Mouse (Mus musculus) liver, adult 2 months (tissue): ENCODE data around the gene Rrp1. TPM values are rescaled to one million over a fixed set of nuclear protein-coding genes. Genes with fewer than 3 reads are reported as not detected.
"Not testable (repeated sequence)": the region's sequence is repeated elsewhere in the genome, so short reads cannot be mapped to it uniquely, and the experiment has no call there.

ENCODE experiments used
- DNase-seq: peaks from one replicate; pipeline ENCODE4 v3.0.0-alpha.2; 2011; ENCODE audit warnings: low read depth, low spot score; ENCODE audit errors: extremely low read depth
- H3K27ac ChIP-seq: fragments of 200-500 bp; replicated peaks from 2 replicates; pipeline ENCODE4 v1.5.1; 2012; ENCODE audit warnings: low read depth, mild to moderate bottlenecking, control low read depth, inconsistent platforms, low read length; ENCODE audit not compliant: insufficient read depth
- H3K27me3 ChIP-seq: fragments of 200-500 bp; 2 replicates; pipeline ENCODE4 v1.6.1; 2012; ENCODE audit warnings: mild to moderate bottlenecking, moderate library complexity, low read length, inconsistent platforms; ENCODE audit not compliant: control insufficient read depth, insufficient read depth
- H3K36me3 ChIP-seq: fragments of 200-500 bp; 2 replicates; pipeline ENCODE4 v1.6.1; 2012; ENCODE audit warnings: low read length, inconsistent platforms; ENCODE audit not compliant: control insufficient read depth, insufficient read depth
- H3K4me1 ChIP-seq: fragments of 200-500 bp; 2 replicates; pipeline ENCODE4 v1.6.1; 2011; ENCODE audit warnings: low read length; ENCODE audit not compliant: control insufficient read depth, insufficient read depth
- H3K4me3 ChIP-seq: fragments of 200-500 bp; 2 replicates; pipeline ENCODE4 v1.5.1; 2011; ENCODE audit warnings: low read depth, mild to moderate bottlenecking, control low read depth, low read length, moderate library complexity; ENCODE audit not compliant: insufficient read depth
- H3K79me2 ChIP-seq: fragments of 200-500 bp; 2 replicates; pipeline ENCODE4 v1.6.1; 2012; ENCODE audit warnings: inconsistent platforms, mild to moderate bottlenecking, low read length, moderate library complexity; ENCODE audit not compliant: control insufficient read depth, insufficient read depth
- H3K9ac ChIP-seq: fragments of 200-500 bp; 2 replicates; pipeline ENCODE4 v1.6.1; 2012; ENCODE audit warnings: low read depth, mild to moderate bottlenecking, control low read depth, inconsistent platforms, low read length
- CTCF ChIP-seq: fragments of 200-500 bp; IDR thresholded peaks from 2 replicates; pipeline ENCODE4 v1.5.1; 2011; ENCODE audit warnings: low read depth, low read length, control low read depth
- POLR2A ChIP-seq: fragments of 200-500 bp; IDR thresholded peaks from 2 replicates; pipeline ENCODE4 v1.6.1; 2011; ENCODE audit warnings: low read length, control low read depth; ENCODE audit not compliant: insufficient read depth; ENCODE audit errors: extremely low read depth
- whole genome bisulfite sequencing: fragments of 180-500 bp; shearing (Covaris S2); methylation state at CpG from one replicate; pipeline ENCODE4 v1.1.7; 2018; 5-methylcytosine and 5-hydroxymethylcytosine counted together
- polyA plus RNA-seq: library from polyadenylated mRNA; depleted of rRNA; stranded (reverse); fragments of >200 nt; gene quantifications from 2 replicates; pipeline ENCODE4 v1.2.3, GENCODE M21; 2012
- total RNA-seq: library from RNA; depleted of rRNA; stranded (reverse); fragments of >200 nt; gene quantifications from 2 replicates; pipeline ENCODE4 v1.2.3, GENCODE M21; 2014

The Rrp1 gene
- total and polyA plus RNA-seq, 2 experiments: 37.6 to 41.9 TPM

DNA sequence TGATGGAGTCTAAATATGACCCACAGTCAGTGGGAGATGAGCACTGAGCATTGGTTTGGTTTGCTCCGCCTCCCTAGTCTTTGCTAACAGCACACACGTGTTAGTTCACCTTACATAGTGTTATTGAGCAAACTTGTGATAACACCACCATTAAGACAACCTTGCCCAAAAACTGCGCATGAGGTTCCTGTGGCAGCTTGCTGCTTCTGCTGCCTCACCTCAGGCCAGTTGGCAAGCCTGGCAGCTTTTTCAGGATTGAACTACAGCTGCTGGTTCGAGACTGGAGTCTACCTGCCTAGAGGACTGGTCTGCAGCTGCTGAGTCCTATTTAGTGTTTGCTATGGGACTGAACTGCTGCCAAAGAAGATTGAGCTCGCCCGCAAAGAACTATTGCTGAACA is 49.5 kb downstream of the Rrp1 start:
- Histone ChIP-seq H3K36me3 (no peaks in the 10 kb centered on the region), H3K4me3 (no peak overlapping the region), H3K9ac (no peak overlapping the region), H3K79me2 (no peaks in the 10 kb centered on the region), H3K27ac (no peak overlapping the region), H3K4me1 (no peaks in the 10 kb centered on the region), H3K27me3 (no peaks in the 10 kb centered on the region)
- no peak for TF ChIP-seq POLR2A
- TF ChIP-seq CTCF: no peak
- no peak for DNase-seq
- 85% methylated on average over 6 of the region's 6 CpGs for WGBS

DNA sequence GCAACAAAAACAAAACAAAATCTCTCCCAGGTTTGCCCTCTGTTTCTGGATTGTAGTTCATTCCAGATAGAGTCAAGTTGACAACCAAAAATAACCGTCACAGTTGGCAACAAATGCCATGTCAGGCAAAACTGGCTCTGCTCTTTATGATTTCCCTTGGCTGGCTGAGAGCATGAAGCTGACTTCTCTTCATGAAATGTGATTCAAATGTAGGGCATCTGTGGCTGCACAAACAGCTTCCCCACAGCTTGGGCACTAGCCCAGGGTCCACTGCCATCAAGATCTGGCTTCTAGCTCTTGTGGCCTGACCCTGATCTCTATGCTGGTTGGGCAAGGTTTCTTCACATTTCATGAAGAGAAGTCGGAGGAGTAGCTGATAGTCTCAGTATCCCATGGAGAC is 50.9 kb downstream of the Rrp1 start:
- no peak overlapping the region for H3K4me3 ChIP-seq
- no peak for TF ChIP-seq CTCF
- no peak for TF ChIP-seq POLR2A
- H3K27me3 ChIP-seq: no peaks in the 10 kb centered on the region
- no peak for DNase-seq
- no peaks in the 10 kb centered on the region for H3K79me2 ChIP-seq
- H3K9ac ChIP-seq: no peak overlapping the region
- WGBS: 60% methylated on average over 2 of the region's 2 CpGs
- H3K27ac ChIP-seq: no peak overlapping the region
- no peaks in the 10 kb centered on the region for H3K4me1 ChIP-seq
- H3K36me3 ChIP-seq: no peaks in the 10 kb centered on the region

DNA sequence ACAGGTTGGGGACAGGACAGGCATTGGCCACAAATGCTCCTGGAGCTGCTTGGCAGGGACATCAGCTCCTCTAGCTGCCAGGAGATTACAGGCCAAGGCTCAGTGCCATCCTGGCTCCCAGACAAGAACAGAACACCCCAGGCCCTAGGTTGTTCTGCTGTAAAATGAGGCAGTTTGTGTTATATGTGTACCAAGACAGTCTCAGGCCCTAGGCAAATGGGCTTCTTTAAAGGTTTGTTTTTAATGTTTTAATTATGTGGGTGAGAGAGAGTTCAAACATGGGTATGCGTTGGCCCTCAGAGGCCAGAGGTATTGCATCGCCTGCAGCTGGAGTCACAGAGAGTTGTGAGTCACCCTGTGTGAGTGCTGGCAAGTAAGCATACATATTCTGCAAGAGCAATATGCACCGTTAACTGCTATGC is 52.5 kb downstream of the Rrp1 start:
- no peak for TF ChIP-seq POLR2A
- no peak for TF ChIP-seq CTCF
- H3K9ac ChIP-seq: no peak overlapping the region
- peak; percentile 52 for DNase-seq
- no peaks in the 10 kb centered on the region for H3K79me2 ChIP-seq
- no peak overlapping the region for H3K4me3 ChIP-seq
- 28% methylated on average over 3 of the region's 3 CpGs for WGBS
- H3K27me3 ChIP-seq: no peaks in the 10 kb centered on the region
- H3K36me3 ChIP-seq: no peaks in the 10 kb centered on the region
- no peaks in the 10 kb centered on the region for H3K4me1 ChIP-seq
- no peak overlapping the region for H3K27ac ChIP-seq

DNA sequence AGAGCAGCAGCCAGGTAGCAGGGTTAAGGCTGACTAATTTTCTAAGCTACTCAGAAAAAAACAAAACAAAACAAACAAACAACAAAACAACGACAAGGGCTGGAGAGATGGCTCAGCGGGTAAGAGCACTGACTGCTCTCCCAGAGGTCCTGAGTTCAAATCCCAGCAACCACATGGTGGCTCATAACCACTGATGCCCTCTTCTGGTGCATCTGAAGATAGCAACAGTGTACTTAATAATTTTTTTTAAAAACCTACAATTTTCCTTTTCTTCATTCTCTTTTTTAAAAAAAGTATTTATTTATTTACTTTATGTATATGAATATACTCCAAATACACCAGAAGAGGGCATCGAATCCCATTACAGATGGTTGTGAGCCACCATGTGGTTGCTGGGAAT is 53.8 kb downstream of the Rrp1 start:
- not testable (repeated sequence) for H3K4me3 ChIP-seq, H3K79me2 ChIP-seq, H3K36me3 ChIP-seq, DNase-seq, H3K4me1 ChIP-seq, H3K27me3 ChIP-seq, H3K27ac ChIP-seq, H3K9ac ChIP-seq
- WGBS: 86% methylated on average over 3 of the region's 3 CpGs

GRCm38 (mm10) chr10:78358266-78358665 is 54.6 kb downstream of the Rrp1 start:
- H3K4me1 ChIP-seq: no peaks in the 10 kb centered on the region
- DNase-seq: no peak
- H3K27me3 ChIP-seq: no peaks in the 10 kb centered on the region
- no peak overlapping the region for H3K4me3 ChIP-seq
- H3K36me3 ChIP-seq: no peaks in the 10 kb centered on the region
- H3K27ac ChIP-seq: no peak overlapping the region
- TF ChIP-seq CTCF (no peak), POLR2A (no peak)
- 95% methylated on average over 4 of the region's 4 CpGs for WGBS
- H3K79me2 ChIP-seq: no peaks in the 10 kb centered on the region
- no peak overlapping the region for H3K9ac ChIP-seq

- no peaks in the 10 kb centered on the region for H3K79me2 ChIP-seq
- DNase-seq: no peak
- H3K27ac ChIP-seq: no peak overlapping the region
- no peak overlapping the region for H3K4me3 ChIP-seq
- H3K4me1 ChIP-seq: no peaks in the 10 kb centered on the region
- H3K27me3 ChIP-seq: no peaks in the 10 kb centered on the region
- 90% methylated on average over 5 of the region's 5 CpGs for WGBS
- no peak for TF ChIP-seq POLR2A
- TF ChIP-seq CTCF: no peak
- no peak overlapping the region for H3K9ac ChIP-seq
- no peaks in the 10 kb centered on the region for H3K36me3 ChIP-seq
Measured at GRCm38 (mm10) chr10:78357742-78358141, 55.1 kb downstream of the Rrp1 start.
